Mouse (Mus musculus): ENCODE data around the gene Ammecr1. TPM values are rescaled to one million over a fixed set of nuclear protein-coding genes. Genes with fewer than 3 reads are reported as not detected.

Gene Ammecr1
- total RNA-seq (2014; rRNA removed): 0.83 and 1.3 TPM in 2 replicates
- 0.20 and 0.39 TPM in 2 replicates for polyA plus RNA-seq (2012; rRNA removed)

DNA sequence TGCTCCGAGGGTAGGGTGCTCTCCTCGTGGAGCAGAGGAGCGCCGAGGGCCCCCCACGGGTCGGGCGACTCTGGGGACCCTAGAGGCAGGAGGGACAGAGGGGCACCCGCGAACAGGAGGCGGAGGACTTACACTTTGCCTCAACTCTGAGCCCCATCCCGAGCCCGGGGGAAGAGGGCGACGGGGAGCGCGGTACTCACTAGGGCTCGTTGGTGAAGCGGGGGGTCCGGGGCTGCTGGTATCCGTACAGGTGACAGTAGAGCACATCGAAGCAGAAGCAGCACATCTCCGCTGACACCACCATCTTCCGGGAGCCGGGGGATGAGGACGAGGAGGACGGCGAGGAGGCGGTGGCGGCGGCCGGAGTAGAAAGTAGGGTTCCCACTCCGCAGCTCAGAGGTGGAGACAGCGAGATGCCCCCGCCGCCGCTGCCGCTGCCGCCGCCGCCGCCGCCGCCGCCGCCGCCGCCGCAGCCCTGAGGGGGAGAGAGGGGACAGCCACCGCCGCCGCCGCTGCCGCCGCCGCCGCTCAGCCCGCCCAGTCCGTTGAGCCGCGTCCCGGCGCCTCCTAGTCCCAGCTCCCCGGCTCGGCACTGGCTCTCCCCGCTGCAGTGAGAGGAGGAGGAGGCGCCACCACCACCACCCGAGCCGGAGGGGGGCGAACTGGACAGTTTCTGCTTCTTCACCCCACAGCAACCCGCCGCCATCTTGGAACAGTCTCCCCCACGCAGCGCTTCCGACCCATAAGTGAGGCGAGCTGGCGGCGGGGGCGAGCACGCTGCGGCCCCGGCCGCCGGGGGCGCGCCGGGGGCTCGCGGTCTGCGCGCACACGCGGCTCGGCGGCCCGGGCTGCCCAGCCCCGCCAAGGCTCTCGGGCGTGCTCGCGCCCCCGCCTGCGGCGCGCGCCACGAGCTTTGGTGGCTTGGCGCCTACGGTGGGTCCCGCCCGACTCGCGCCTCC, at the start of gene Ammecr1:
TSS of gene Ammecr1 (minus strand) at position 721 of the 959 bp plus-strand sequence.
- H3K27me3 ChIP-seq (ENCODE audit: control insufficient read depth, insufficient read depth, low read length): no peaks in the 10 kb centered on the region
- under 1% methylated on average over 69 of the region's 112 CpGs for WGBS

GRCm38 (mm10) chrX:143014118-143014517, 47.6 kb upstream of the Ammecr1 start:
- Histone ChIP-seq H3K27me3 (ENCODE audit: control insufficient read depth, insufficient read depth, low read length) (no peaks in the 10 kb centered on the region), H3K27ac (replicated peaks; ENCODE audit: insufficient read depth, low read depth, low read length) (no peak overlapping the region), H3K9ac (ENCODE audit: low read depth, low read length) (no peak overlapping the region), H3K4me3 (ENCODE audit: insufficient read depth, low read depth, low read length) (no peak overlapping the region), H3K4me1 (ENCODE audit: control insufficient read depth, insufficient read depth, low read length) (no peaks in the 10 kb centered on the region), H3K79me2 (ENCODE audit: control insufficient read depth, insufficient read depth, low read length) (no peaks in the 10 kb centered on the region), H3K36me3 (ENCODE audit: control insufficient read depth, insufficient read depth, low read length) (no peaks in the 10 kb centered on the region)
- 80% methylated on average over 3 of the region's 3 CpGs for WGBS
- no peak for DNase-seq (ENCODE audit: extremely low read depth, low read depth, low spot score)
- TF ChIP-seq POLR2A (IDR thresholded peaks at IDR 0.05; ENCODE audit: extremely low read depth, insufficient read depth, low read length) (no peak), CTCF (IDR thresholded peaks at IDR 0.05; ENCODE audit: low read depth, low read length) (no peak)

More for the DNA sequence above, at the start of gene Ammecr1:
- peak; percentile 37 for DNase-seq (ENCODE audit: extremely low read depth, low read depth, low spot score)
- TF ChIP-seq POLR2A (IDR thresholded peaks at IDR 0.05; ENCODE audit: extremely low read depth, insufficient read depth, low read length) (no peak), CTCF (IDR thresholded peaks at IDR 0.05; ENCODE audit: low read depth, low read length) (no peak)
- H3K27ac ChIP-seq (replicated peaks; ENCODE audit: insufficient read depth, low read depth, low read length): peak within 1 kb of the TSS; percentile 63; the same call in 1 of the 2 replicates
- H3K9ac ChIP-seq (ENCODE audit: low read depth, low read length): peak within 1 kb of the TSS; percentile 98
- H3K36me3 ChIP-seq (ENCODE audit: control insufficient read depth, insufficient read depth, low read length): no peaks in the 10 kb centered on the region
- H3K4me3 ChIP-seq (ENCODE audit: insufficient read depth, low read depth, low read length): peak within 1 kb of the TSS; percentile 99
- no peaks in the 10 kb centered on the region for H3K4me1 ChIP-seq (ENCODE audit: control insufficient read depth, insufficient read depth, low read length)
- H3K79me2 ChIP-seq (ENCODE audit: control insufficient read depth, insufficient read depth, low read length): no peaks in the 10 kb centered on the region; the same call in 1 of the 2 replicates

GRCm38 (mm10) chrX:143012334-143012733, 45.8 kb upstream of the Ammecr1 start:
- H3K36me3 ChIP-seq (ENCODE audit: control insufficient read depth, insufficient read depth, low read length): no peaks in the 10 kb centered on the region
- no peaks in the 10 kb centered on the region for H3K79me2 ChIP-seq (ENCODE audit: control insufficient read depth, insufficient read depth, low read length)
- H3K27ac ChIP-seq (replicated peaks; ENCODE audit: insufficient read depth, low read depth, low read length): no peak overlapping the region
- H3K27me3 ChIP-seq (ENCODE audit: control insufficient read depth, insufficient read depth, low read length): no peaks in the 10 kb centered on the region
- TF ChIP-seq POLR2A (IDR thresholded peaks at IDR 0.05; ENCODE audit: extremely low read depth, insufficient read depth, low read length) (no peak), CTCF (IDR thresholded peaks at IDR 0.05; ENCODE audit: low read depth, low read length) (no peak)
- DNase-seq (ENCODE audit: extremely low read depth, low read depth, low spot score): no peak
- WGBS: 82% methylated on average over 3 of the region's 3 CpGs
- H3K4me3 ChIP-seq (ENCODE audit: insufficient read depth, low read depth, low read length): no peak overlapping the region
- H3K4me1 ChIP-seq (ENCODE audit: control insufficient read depth, insufficient read depth, low read length): no peaks in the 10 kb centered on the region
- no peak overlapping the region for H3K9ac ChIP-seq (ENCODE audit: low read depth, low read length)

DNA sequence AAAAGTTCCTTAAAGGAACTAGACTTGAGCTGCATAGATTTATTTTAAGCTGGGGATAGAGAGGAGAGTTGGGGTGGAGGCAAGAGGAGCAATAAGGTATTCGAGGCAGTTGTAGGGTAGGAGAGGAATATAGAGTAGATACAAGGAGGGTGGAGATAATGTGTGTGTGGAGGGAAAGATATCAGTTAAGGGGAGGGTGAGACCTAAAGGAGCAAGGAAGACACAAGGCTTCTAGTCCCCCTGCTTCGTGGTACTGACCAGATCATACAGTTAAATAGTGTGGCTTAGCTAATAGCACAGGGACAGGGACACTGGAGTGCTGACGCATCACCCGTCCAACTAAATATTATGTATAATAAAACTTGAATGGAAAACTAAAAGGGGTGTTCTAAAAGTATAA, 45.3 kb upstream of the Ammecr1 start:
- H3K27ac ChIP-seq (replicated peaks; ENCODE audit: insufficient read depth, low read depth, low read length): no peak overlapping the region
- no peak for DNase-seq (ENCODE audit: extremely low read depth, low read depth, low spot score)
- WGBS: 79% methylated on average over 4 of the region's 4 CpGs

GRCm38 (mm10) chrX:143004131-143004846, 37.8 kb upstream of the Ammecr1 start:
- H3K27me3 ChIP-seq (ENCODE audit: control insufficient read depth, insufficient read depth, low read length): no peaks in the 10 kb centered on the region
- DNase-seq (ENCODE audit: extremely low read depth, low read depth, low spot score): no peak
- H3K4me1 ChIP-seq (ENCODE audit: control insufficient read depth, insufficient read depth, low read length): no peaks in the 10 kb centered on the region
- no peaks in the 10 kb centered on the region for H3K36me3 ChIP-seq (ENCODE audit: control insufficient read depth, insufficient read depth, low read length)
- no peak overlapping the region for H3K4me3 ChIP-seq (ENCODE audit: insufficient read depth, low read depth, low read length)
- no peak overlapping the region for H3K27ac ChIP-seq (replicated peaks; ENCODE audit: insufficient read depth, low read depth, low read length)
- 81% methylated on average over 3 of the region's 3 CpGs for WGBS
- TF ChIP-seq POLR2A (IDR thresholded peaks at IDR 0.05; ENCODE audit: extremely low read depth, insufficient read depth, low read length) (no peak), CTCF (IDR thresholded peaks at IDR 0.05; ENCODE audit: low read depth, low read length) (no peak)
- H3K79me2 ChIP-seq (ENCODE audit: control insufficient read depth, insufficient read depth, low read length): no peaks in the 10 kb centered on the region
- no peak overlapping the region for H3K9ac ChIP-seq (ENCODE audit: low read depth, low read length)

More for the DNA sequence above, 45.3 kb upstream of the Ammecr1 start:
- no peak overlapping the region for H3K4me3 ChIP-seq (ENCODE audit: insufficient read depth, low read depth, low read length)
- TF ChIP-seq POLR2A (IDR thresholded peaks at IDR 0.05; ENCODE audit: extremely low read depth, insufficient read depth, low read length): no peak
- TF ChIP-seq CTCF (IDR thresholded peaks at IDR 0.05; ENCODE audit: low read depth, low read length): no peak
- no peak overlapping the region for H3K9ac ChIP-seq (ENCODE audit: low read depth, low read length)
- no peaks in the 10 kb centered on the region for H3K36me3 ChIP-seq (ENCODE audit: control insufficient read depth, insufficient read depth, low read length)
- H3K79me2 ChIP-seq (ENCODE audit: control insufficient read depth, insufficient read depth, low read length): no peaks in the 10 kb centered on the region
- H3K4me1 ChIP-seq (ENCODE audit: control insufficient read depth, insufficient read depth, low read length): no peaks in the 10 kb centered on the region
- no peaks in the 10 kb centered on the region for H3K27me3 ChIP-seq (ENCODE audit: control insufficient read depth, insufficient read depth, low read length)

Measured in liver, adult 2 months (tissue).